Mouse (Mus musculus) central nervous system, embryonic 11.5 days (tissue): ENCODE measurements around the gene Klk8. TPM values are rescaled to one million over a fixed set of nuclear protein-coding genes. Genes with fewer than 3 reads are reported as not detected.

Experiments used
- polyA plus RNA-seq: library from polyadenylated mRNA; depleted of rRNA; stranded (reverse); fragments of >200 nt; gene quantifications from 2 replicates; pipeline ENCODE4 v1.2.3, GENCODE M21; 2012; rRNA removed

Gene Klk8
- 9.3 TPM in 2 replicates for polyA plus RNA-seq

DNA sequence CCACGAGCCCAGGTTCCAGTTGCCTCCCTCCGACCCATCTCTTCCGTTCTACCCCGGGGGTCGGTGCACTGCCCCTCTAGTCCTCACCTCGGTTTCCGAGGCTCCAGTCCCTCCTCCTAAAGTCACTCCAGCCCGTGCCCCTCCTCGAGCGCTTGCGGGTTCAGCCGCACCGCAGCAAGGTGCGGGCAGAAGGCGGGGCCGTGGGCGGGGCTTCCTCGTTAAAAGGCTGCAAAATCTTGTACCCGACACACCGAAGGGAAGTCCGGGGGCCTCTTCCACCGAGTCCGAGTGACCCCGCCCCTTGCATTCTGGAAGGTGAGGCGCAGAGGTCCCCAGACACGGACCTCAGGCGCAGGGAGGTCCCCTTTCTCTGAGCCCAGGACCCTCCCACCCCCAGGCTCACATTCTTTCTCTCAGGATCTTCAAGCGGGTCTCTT is at the start of gene Klk8:
Klk8 (plus strand) TSS at position 245 of the 437 bp plus-strand sequence.

DNA sequence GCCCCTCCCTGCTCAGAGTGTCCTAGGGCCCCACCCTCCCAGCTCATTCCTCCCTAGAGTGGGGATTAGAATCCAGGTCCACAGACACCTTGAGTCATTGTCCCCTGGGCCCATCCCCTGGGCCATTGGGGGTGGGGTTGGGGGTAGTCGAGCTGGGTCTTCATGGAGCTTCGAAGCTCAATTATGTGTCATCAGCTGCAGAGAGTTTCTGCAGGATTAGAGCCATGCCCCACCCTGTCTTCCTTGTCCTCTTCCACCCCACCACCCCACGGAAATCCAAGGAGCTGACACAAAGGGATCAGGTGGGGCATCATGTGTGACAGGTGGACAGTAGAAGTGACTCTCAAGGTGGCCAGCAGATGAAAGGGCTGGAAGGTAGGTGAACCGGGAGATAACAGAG is 28.8 kb upstream of the Klk8 start, which contains the start of gene Klk12:
Klk12 (plus strand) TSS at position 301 of the 400 bp plus-strand sequence.

GRCm38 (mm10) chr7:43774364-43774763 is 23.0 kb upstream of the Klk8 start, which contains the start of gene Klk11:
TSS of gene Klk11 (plus strand) at chr7:43774604.

GRCm38 (mm10) chr7:43780746-43781145 is 16.6 kb upstream of the Klk8 start, which contains the start of gene Klk10:
TSS of gene Klk10 (plus strand) at chr7:43781035.

DNA sequence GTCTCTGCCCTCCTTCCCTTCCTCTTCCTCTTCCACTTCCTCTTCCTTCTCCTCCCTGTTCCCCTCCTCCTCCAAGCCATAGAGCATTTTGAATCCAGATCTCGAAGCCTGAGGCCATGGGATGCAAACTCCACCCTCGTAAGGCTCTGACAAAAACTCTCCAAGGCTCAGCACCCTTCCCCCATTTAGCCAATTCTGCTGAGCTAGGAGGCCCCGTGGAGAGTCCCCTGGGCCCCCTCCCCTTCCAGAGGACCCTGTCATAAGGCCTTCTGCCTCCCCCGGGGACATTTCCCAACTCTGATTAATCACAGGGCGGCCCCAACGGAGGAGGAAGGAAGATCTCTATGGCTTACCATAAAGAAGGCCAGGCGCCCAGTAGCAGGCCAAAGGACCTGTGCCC is 5.8 kb upstream of the Klk8 start, which contains the start of gene Klk9:
Klk9 (plus strand) TSS at position 301 of the 400 bp plus-strand sequence.

GRCm38 (mm10) chr7:43810994-43811393 is 13.6 kb downstream of the Klk8 start, which contains the start of gene Klk7:
TSS of gene Klk7 (plus strand) at chr7:43811294.

DNA sequence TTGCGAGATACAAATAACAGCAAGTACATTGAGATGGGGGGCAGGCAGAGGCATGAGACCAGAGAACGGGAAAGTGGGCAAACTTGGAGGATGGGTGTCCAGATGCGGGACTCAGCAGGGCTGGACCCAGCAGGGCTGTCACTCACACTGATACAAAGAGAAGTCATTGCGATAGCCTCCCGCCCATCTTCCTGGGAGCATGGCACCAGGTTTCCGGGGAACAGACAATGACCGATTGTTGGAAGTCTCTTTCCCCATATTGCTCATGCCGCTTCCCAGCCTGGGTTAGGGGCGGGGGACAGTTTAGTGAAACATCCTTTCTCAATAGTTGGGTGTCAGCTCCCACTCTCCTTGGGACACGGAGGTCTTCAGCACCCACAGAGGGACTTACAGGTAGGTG is 26.8 kb downstream of the Klk8 start, which contains the start of gene Klk6:
Klk6 (plus strand) TSS at position 301 of the 400 bp plus-strand sequence.

DNA sequence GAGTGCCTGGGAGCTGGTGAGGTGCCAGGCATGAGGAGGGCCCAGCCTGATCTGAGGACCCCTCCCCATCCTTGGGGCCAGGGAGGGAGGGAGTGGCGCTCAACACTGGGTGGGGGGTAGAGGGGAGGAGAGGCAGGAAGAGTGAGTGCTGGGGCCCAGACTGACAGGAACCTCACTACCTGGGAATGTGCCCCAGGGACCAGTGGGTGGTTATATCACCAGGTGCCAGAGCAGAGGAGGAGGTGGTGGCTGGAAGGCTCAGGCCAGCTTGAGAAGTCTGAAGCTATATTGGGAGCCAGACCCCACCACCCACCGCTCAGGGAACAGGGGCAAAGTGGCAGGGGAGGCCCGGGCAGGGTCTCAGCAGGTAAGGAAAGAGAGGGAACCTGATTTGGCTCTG is 44.3 kb downstream of the Klk8 start, which contains the start of gene Klk5:
Klk5 (plus strand) TSS at position 271 of the 400 bp plus-strand sequence.

Other genes with a start within 250 kb of the Klk8 start
- 8.8 TPM in 2 replicates for gene Zfp658, start 235.3 kb upstream of the Klk8 start, polyA plus RNA-seq
- gene Zfp719, start 218.0 kb upstream of the Klk8 start, polyA plus RNA-seq = 5.7 and 8.6 TPM in 2 replicates
- 0.60 and 0.61 TPM in 2 replicates for gene Zfp819, start 190.4 kb upstream of the Klk8 start, polyA plus RNA-seq
- 0.04 TPM in 1 of 2 replicates, not detected in the other for gene Ceacam18, start 162.9 kb upstream of the Klk8 start, polyA plus RNA-seq
- gene Siglece, start 137.4 kb upstream of the Klk8 start, polyA plus RNA-seq = 0.53 and 0.58 TPM in 2 replicates
- gene Ctu1, start 125.6 kb upstream of the Klk8 start, polyA plus RNA-seq = 12.8 and 13.0 TPM in 2 replicates
- 0.13 and 0.22 TPM in 2 replicates for gene Klk14, start 107.2 kb upstream of the Klk8 start, polyA plus RNA-seq
- 0.16 and 0.27 TPM in 2 replicates for gene Klk13, start 85.0 kb upstream of the Klk8 start, polyA plus RNA-seq
- not detected in 2 replicates for gene Klk12, start 28.7 kb upstream of the Klk8 start, polyA plus RNA-seq
- not detected in 2 replicates for gene Klk11, start 23.0 kb upstream of the Klk8 start, polyA plus RNA-seq
- 0.18 and 0.27 TPM in 2 replicates for gene Klk10, start 16.5 kb upstream of the Klk8 start, polyA plus RNA-seq
- gene Klk9, start 5.7 kb upstream of the Klk8 start, polyA plus RNA-seq = 0.04 TPM in 1 of 2 replicates, not detected in the other
- 0.07 and 0.12 TPM in 2 replicates for gene Klk7, start 13.7 kb downstream of the Klk8 start, polyA plus RNA-seq
- 0.17 TPM in 1 of 2 replicates, not detected in the other for gene Klk6, start 26.9 kb downstream of the Klk8 start, polyA plus RNA-seq
- gene Klk5, start 44.4 kb downstream of the Klk8 start, polyA plus RNA-seq = 0.05 and 0.07 TPM in 2 replicates
- 0.15 TPM in 1 of 2 replicates, not detected in the other for gene Klk4, start 83.6 kb downstream of the Klk8 start, polyA plus RNA-seq
- not detected in 2 replicates for gene Klk15, start 136.2 kb downstream of the Klk8 start, polyA plus RNA-seq
- gene Klk1b8, start 153.1 kb downstream of the Klk8 start, polyA plus RNA-seq = not detected in 2 replicates
- not detected in 2 replicates for gene Klk1b1, start 169.2 kb downstream of the Klk8 start, polyA plus RNA-seq
- not detected in 2 replicates for gene Klk1b9, start 178.5 kb downstream of the Klk8 start, polyA plus RNA-seq
- gene Klk1b11, start 198.3 kb downstream of the Klk8 start, polyA plus RNA-seq = not detected in 2 replicates
- gene Klk1b26, start 214.6 kb downstream of the Klk8 start, polyA plus RNA-seq = not detected in 2 replicates